Mouse (Mus musculus): ENCODE data around the gene Fabp1.

- no peak for TF ChIP-seq POLR2A (IDR thresholded peaks at IDR 0.05; ENCODE audit: borderline replicate concordance, control insufficient read depth, low read depth, low read length)
- no peak for TF ChIP-seq CTCF (IDR thresholded peaks at IDR 0.05; ENCODE audit: control insufficient read depth, insufficient read depth, low read length)
Measured at GRCm38 (mm10) chr6:71227157-71227770, 27.6 kb downstream of the Fabp1 start.

Data from bone marrow, adult 2 months (tissue).